Comparison of ENCODE assay signal across 7 mouse cellular contexts in the genomic region with DNA sequence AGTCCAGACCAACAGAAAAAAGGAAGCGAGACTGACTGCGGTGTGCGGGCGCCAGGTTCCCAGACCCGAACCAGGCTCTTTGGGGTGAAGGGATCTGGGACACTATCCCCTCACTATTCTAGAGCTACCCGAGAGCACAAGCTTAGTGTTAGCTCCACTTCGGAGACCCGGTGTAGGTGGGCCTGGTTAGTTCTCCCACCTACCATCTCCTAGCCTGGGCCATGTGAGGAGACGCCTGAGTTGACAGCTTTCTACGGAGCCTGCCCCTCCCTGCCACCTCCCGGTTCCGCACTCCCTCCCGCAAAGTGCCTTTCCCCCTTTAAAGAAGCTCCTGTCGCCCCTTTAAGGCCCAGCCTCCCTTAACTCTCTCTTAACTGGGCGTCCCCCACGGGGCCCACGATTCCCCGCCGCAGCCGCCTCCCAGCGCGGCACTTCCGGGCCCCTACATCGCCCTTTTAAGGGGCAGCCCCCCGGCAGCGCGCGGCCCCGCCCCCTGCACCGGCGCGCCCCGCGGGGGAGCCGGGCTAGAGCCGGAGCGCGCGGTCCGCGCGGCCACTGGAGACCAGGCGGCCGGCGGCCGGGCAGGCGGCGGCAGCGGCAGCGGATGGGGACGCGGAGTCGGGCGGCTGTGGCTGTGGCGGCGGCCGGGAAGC. TPM values are rescaled to one million over a fixed set of nuclear protein-coding genes. Genes with fewer than 3 reads are reported as not detected.
DNase-seq lines count a peak whose midpoint lies in the region; ATAC-seq and TF ChIP-seq lines count a peak whose summit lies in the region.

A gene (plus strand): TSS at position 527 of the 653 bp plus-strand sequence.

- peak; percentile 96 for DNase-seq in adrenal gland, postnatal 14 days
- peak; percentile 89 for DNase-seq in embryo, embryonic 9.5 days (ENCODE audit: extremely low spot score)
- no peak for DNase-seq in gonadal fat pad, adult 2 months (ENCODE audit: low read depth)
- peak; percentile 94 for DNase-seq in limb, embryonic 10.5 days (ENCODE audit: low spot score)

- no peak for TF ChIP-seq CTCF in small intestine, adult 2 months (IDR thresholded peaks at IDR 0.05; ENCODE audit: extremely low read depth, insufficient read length, insufficient replicate concordance, low read depth, low read length)

- WGBS in intestine, embryonic 16.5 days, result under 1% methylated on average over 50 of the region's 57 CpGs
- WGBS in limb, embryonic 10.5 days, result 16% methylated on average over 57 of the region's 57 CpGs
- under 1% methylated on average over 42 of the region's 57 CpGs for WGBS in midbrain, embryonic 12.5 days
- WGBS in small intestine, adult 2 months, result 4% methylated on average over 57 of the region's 57 CpGs

- peak within 1 kb of the TSS; percentile 86 for H3K4me3 ChIP-seq in intestine, embryonic 16.5 days (ENCODE audit: low read length)
- H3K4me3 ChIP-seq in limb, embryonic 10.5 days, result peak within 1 kb of the TSS; percentile 90
- H3K4me3 ChIP-seq in midbrain, embryonic 12.5 days, result peak within 1 kb of the TSS; percentile 96
- H3K4me3 ChIP-seq in small intestine, adult 2 months (ENCODE audit: low read depth, low read length), result peak within 1 kb of the TSS; percentile 72

- H3K9ac ChIP-seq in intestine, embryonic 16.5 days (ENCODE audit: low read depth, low read length), result peak within 1 kb of the TSS; percentile 89
- H3K9ac ChIP-seq in midbrain, embryonic 12.5 days (replicated peaks), result peak within 1 kb of the TSS; percentile 96

- peak within 1 kb of the TSS; percentile 96 for H3K4me2 ChIP-seq in intestine, embryonic 16.5 days (ENCODE audit: low read depth, low read length)
- H3K4me2 ChIP-seq in midbrain, embryonic 12.5 days (replicated peaks), result peak within 1 kb of the TSS; percentile 96

- peak; percentile 94 for ATAC-seq in intestine, embryonic 16.5 days
- ATAC-seq in midbrain, embryonic 12.5 days (ENCODE audit: low FRiP score, low read depth), result peak; percentile 89

- 0 out of 2 replicates have a peak, but pooled peaks cover 4% of the 10 kb centered on the region for H3K36me3 ChIP-seq in intestine, embryonic 16.5 days (ENCODE audit: control insufficient read depth, insufficient read depth, low read length)
- 0 out of 2 replicates have a peak, but pooled peaks cover 4% of the 10 kb centered on the region for H3K36me3 ChIP-seq in limb, embryonic 10.5 days
- H3K36me3 ChIP-seq in midbrain, embryonic 12.5 days, result no peaks in the 10 kb centered on the region
- no peaks in the 10 kb centered on the region for H3K36me3 ChIP-seq in small intestine, adult 2 months (ENCODE audit: control insufficient read depth, insufficient read depth, low read length)

- TF ChIP-seq POLR2A in small intestine, adult 2 months (IDR thresholded peaks at IDR 0.05; ENCODE audit: low read depth, low read length), result peak; percentile 75

- peaks cover 8% of the 10 kb centered on the region; the same call in 1 of the 2 replicates for H3K27me3 ChIP-seq in intestine, embryonic 16.5 days (replicated peaks; ENCODE audit: control insufficient read depth, insufficient read depth, low read length)
- H3K27me3 ChIP-seq in limb, embryonic 10.5 days (ENCODE audit: low read depth, poor library complexity, severe bottlenecking), result peaks cover 62% of the 10 kb centered on the region
- peaks cover 27% of the 10 kb centered on the region for H3K27me3 ChIP-seq in midbrain, embryonic 12.5 days
- no peaks in the 10 kb centered on the region for H3K27me3 ChIP-seq in small intestine, adult 2 months (ENCODE audit: control insufficient read depth, insufficient read depth, low read length)

- H3K9me3 ChIP-seq in intestine, embryonic 16.5 days (ENCODE audit: control insufficient read depth, low read length), result no peaks in the 10 kb centered on the region
- no peaks in the 10 kb centered on the region for H3K9me3 ChIP-seq in limb, embryonic 10.5 days (replicated peaks)
- H3K9me3 ChIP-seq in midbrain, embryonic 12.5 days, result no peaks in the 10 kb centered on the region

- peak within 1 kb of the TSS; percentile 21; the same call in 1 of the 2 replicates for H3K27ac ChIP-seq in intestine, embryonic 16.5 days (ENCODE audit: low read length)
- H3K27ac ChIP-seq in limb, embryonic 10.5 days, result peak within 1 kb of the TSS; percentile 89
- H3K27ac ChIP-seq in midbrain, embryonic 12.5 days (replicated peaks), result peak within 1 kb of the TSS; percentile 65
- peak within 1 kb of the TSS; percentile 2; the same call in 1 of the 2 replicates for H3K27ac ChIP-seq in small intestine, adult 2 months (ENCODE audit: insufficient read depth, low read depth, low read length)

- H3K4me1 ChIP-seq in intestine, embryonic 16.5 days (ENCODE audit: control insufficient read depth, insufficient read depth, low read length), result peaks cover 16% of the 10 kb centered on the region
- peaks cover 50% of the 10 kb centered on the region for H3K4me1 ChIP-seq in limb, embryonic 10.5 days
- H3K4me1 ChIP-seq in midbrain, embryonic 12.5 days, result peaks cover 48% of the 10 kb centered on the region
- H3K4me1 ChIP-seq in small intestine, adult 2 months (ENCODE audit: control insufficient read depth, insufficient read depth, insufficient read length, low read length), result no peaks in the 10 kb centered on the region

RNA-seq across cellular contexts. Expression of the gene that starts here (rescaled TPM):
- total RNA-seq in adrenal gland, postnatal 14 days (2021), result 28.8 and 30.0 TPM in 2 replicates
- polyA plus RNA-seq in gonadal fat pad, adult 2 months (2012; rRNA removed), result 13.7 and 19.1 TPM in 2 replicates
- 21.9 and 24.1 TPM in 2 replicates for polyA plus RNA-seq in intestine, embryonic 16.5 days (2015; fragmentation: Nextera tagmentation; extraction: Ambion mirVana)
- polyA plus RNA-seq in limb, embryonic 10.5 days (2016; fragmentation: Nextera tagmentation; extraction: Ambion mirVana), result 16.1 and 16.3 TPM in 2 replicates
- 25.1 TPM in 2 replicates for polyA plus RNA-seq in midbrain, embryonic 12.5 days (2016; fragmentation: Nextera tagmentation; extraction: Ambion mirVana)
- polyA plus RNA-seq in small intestine, adult 2 months (2012; rRNA removed), result 6.2 and 8.8 TPM in 2 replicates

Comparison
In these comparisons a context has a peak if more than half of its experiments do, and no peak if none do; other contexts are left out.
1. H3K27ac ChIP-seq: peak in every context shown above with its lines; median percentile 89 in limb, embryonic 10.5 days; 65 in midbrain, embryonic 12.5 days; 21 in intestine, embryonic 16.5 days; 2 in small intestine, adult 2 months.